Mouse (Mus musculus): ENCODE results near the gene Hist1h3c.

- TF ChIP-seq CTCF (IDR thresholded peaks at IDR 0.05; ENCODE audit: extremely low read depth, insufficient read depth, low read length) (no peak), POLR2A (IDR thresholded peaks at IDR 0.05; ENCODE audit: extremely low read depth, insufficient read depth, low read length) (no peak)
Measured at GRCm38 (mm10) chr13:23759251-23759771, 13.9 kb upstream of the Hist1h3c start.

Measured in cortical plate, adult 2 months (tissue).